Mouse (Mus musculus) ES-CJ7 (cell line): Measurements from ENCODE around the gene Mbnl2.
A peak's percentile ranks its signal among the peaks of the same experiment; 100 is the strongest.
"Not testable (repeated sequence)": the region's sequence is repeated elsewhere in the genome, so short reads cannot be mapped to it uniquely, and the experiment has no call there.

Experiments
- DNase-seq: peaks from one replicate; pipeline ENCODE4 v3.0.0; 2011; ENCODE audit warnings: low read depth, low spot score

Gene Mbnl2

DNA sequence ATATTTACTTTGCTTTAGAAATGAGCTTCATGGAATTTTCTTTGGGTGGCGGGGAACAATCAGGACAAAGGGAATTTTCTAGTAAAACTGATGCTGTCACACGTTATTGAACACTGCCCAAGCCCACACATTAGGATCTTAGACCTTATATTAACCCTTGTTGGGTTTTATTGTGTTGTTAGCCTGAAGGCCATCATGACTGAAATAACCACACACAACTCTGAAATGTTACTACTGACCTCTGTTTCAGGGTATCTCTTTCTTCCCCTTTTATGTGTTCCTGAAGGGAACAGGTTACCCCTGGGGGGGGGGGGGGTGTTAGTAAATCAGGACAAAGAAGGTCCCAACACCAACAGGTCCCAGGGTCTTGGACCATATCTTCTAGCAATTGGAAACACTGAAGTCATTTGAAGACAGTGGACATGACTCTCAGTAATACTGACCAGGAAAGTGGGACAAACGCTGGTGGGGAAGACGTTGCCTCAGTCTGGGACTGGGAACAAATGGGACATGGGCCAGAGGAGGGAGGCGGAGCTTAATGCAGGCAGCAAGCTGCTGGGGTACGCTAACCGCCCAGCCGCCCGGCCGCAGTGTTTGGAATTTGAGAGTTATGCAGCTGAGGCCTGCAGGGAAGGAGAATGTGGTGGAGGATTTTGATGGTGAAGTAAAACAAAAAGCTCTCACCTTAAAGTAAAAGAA, 80.4 kb downstream of the Mbnl2 start:
- peak; percentile 13 for DNase-seq

DNA sequence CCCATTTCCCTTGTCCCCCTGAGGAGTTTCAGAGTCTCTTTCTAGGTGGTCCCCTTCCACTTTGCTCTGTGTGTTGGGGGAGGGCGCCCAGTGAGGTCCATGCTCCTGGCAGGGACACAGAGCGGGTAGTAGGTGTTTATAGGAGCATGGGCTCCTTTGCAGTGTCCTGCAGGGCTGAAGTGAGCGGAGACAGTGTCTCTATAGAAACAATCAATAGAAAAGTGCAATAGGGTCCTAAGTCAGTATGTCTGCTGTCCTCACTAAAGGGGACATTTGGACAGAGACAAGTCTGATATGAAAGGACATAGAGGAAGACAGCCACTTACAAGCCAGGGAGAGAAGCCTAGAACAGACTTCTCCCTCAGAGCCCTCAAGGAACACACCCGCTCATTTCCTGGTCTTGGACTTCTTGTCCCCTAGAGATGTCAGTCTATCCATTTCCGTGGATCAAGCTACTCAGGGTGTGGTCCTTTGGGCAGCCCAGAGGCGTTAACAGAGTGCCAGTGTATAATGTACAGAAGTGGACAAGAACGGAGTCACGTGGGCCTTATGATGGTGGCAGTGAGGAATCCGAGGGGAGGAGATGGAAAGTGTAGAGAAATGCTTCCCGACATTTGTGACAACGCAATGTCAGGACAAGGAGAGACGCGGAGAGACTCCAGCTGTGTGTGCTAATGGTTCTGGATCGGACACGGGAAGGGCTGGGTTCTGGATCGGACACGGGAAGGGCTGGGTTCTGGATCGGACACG, 82.0 kb downstream of the Mbnl2 start:
- no peak for DNase-seq

GRCm38 (mm10) chr14:120359608-120360007, 84.1 kb downstream of the Mbnl2 start:
- not testable (repeated sequence) for DNase-seq

- no peak for DNase-seq
Observed at GRCm38 (mm10) chr14:120361121-120361520, 85.7 kb downstream of the Mbnl2 start.

DNA sequence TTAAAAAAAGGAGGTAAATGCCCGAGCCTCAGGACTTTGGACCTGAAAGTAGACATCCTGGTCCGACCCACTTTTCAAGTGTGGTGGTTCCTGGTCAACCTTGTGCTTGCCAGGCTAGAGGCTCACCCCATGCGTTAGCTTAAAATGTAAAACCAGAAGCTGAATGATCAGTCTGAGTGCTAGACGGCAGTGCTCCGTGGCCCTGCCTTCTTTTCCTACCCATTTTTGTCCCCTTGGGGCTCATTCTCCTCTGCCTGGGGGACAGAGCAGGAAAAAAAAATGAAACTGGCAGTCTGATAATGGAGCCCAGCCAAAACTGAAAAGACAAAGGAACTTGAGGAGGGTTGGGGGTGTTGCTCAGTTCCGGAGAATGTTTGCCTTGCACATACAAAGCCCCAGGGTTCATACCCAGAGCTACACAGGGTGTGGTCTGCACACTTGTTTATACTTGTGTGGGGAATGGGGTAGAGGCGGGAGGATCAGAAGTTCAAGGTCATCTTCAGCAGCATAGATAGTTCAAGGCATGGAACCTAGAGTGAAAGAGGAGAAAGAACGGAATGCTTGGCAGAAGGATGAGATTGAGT, 87.0 kb downstream of the Mbnl2 start:
- DNase-seq, result peak; percentile 68

DNA sequence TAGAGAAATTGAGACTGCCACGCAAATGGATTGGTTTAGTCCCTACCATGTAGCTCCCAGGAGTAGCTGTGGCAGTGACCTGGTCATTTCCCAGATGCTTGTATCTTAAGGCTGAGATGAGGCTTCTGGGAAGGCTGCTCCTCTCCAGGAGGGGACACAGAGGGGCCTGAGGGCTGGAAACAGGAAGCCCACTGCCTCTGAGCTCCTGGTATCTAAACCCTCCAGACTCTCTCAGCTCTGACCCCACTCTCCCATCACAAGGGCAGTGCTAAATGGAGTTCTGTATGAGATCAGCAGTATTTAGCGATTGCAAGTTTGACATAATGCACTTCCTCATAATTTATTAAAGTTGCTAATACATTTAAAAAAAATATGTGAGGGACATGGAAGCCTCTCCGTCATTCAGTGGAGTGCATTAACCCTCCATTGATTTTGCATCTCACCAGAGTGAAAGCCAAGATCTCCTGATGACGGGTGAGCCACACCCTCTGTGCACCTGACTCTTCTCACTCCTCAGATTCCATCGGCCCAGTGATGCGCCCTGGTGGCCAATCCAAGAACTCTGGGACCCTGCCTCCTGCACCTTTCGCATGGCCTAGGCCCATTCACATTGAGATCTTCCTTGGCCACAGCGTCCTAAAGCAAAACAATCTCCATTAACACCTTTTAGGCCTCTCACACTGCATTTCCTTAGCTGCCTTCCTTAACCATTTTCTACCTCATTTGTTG, 87.8 kb downstream of the Mbnl2 start:
- peak; percentile 84 for DNase-seq

GRCm38 (mm10) chr14:120365088-120365487, 89.6 kb downstream of the Mbnl2 start:
- no peak for DNase-seq

- no peak for DNase-seq
Observed at GRCm38 (mm10) chr14:120366962-120367361, 91.5 kb downstream of the Mbnl2 start.

GRCm38 (mm10) chr14:120367589-120367988, 92.1 kb downstream of the Mbnl2 start:
- DNase-seq, result no peak

DNA sequence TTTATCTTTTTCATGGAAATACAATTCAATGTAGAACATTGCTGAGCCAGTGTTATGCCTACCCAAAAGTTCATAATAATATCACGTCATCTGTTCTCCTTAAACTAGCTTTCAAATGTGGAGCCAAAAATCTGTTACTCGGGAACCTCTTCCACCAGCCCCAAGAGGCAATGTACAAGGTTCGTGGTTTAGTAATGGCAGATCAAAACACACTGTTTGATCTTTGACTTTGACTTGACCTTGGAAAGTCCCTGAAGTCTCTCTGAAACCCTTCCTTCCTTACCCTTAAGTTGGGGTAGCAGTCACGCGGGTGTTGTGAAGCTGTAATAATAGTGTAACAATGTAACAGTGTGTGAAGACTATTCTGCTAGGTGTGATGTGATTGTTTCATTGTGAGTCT, 93.0 kb downstream of the Mbnl2 start:
- no peak for DNase-seq

- no peak for DNase-seq
Observed at GRCm38 (mm10) chr14:120368914-120369391, 93.5 kb downstream of the Mbnl2 start.

DNA sequence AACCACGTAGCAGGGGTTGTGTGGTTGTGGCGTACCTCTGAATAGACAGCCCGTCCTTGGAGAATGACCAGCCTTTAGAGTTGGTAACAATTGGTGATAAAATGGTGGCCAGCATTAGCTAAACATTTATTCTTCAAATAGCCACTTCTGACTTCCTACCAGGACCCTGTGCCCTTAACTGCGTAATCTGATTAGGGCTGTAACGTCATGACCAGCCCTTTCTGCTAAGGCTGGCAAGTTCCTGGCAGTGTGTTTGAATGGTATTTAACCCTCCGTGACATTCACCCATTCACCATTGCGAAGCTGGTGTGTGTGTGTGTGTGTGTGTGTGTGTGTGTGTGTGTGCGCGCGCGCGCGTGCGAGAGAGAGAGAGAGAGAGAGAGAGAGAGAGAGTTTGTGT, 94.6 kb downstream of the Mbnl2 start:
- no peak for DNase-seq

DNA sequence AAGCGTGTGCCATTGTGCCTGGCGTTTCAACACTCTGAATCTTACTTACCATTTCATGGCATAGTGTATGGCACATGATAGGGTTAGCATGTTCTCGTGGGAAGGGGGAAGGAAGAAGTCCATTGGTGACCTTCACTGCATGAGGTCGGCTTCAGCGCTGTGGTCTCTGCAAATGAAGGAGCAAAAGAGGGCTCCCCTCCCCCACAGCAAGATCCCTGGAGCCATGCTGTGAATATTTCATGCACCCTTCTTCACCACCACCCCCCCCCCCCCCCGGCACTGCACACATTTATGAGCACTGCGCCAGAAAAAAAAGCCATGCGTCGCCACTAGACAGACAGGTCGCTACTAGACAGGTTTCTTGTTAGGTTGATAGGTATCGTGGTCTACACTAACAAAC, 95.2 kb downstream of the Mbnl2 start:
- DNase-seq, result no peak

GRCm38 (mm10) chr14:120371174-120371573, 95.7 kb downstream of the Mbnl2 start:
- no peak for DNase-seq

- DNase-seq, result no peak
Observed at GRCm38 (mm10) chr14:120373026-120374024, 97.9 kb downstream of the Mbnl2 start.

- no peak for DNase-seq
Observed at GRCm38 (mm10) chr14:120374786-120375185, 99.3 kb downstream of the Mbnl2 start.

- no peak for DNase-seq
Observed at GRCm38 (mm10) chr14:120377192-120377591, 101.7 kb downstream of the Mbnl2 start.

- DNase-seq, result no peak
Observed at GRCm38 (mm10) chr14:120378002-120378401, 102.5 kb downstream of the Mbnl2 start.

- no peak for DNase-seq
Observed at GRCm38 (mm10) chr14:120379716-120380115, 104.2 kb downstream of the Mbnl2 start.

GRCm38 (mm10) chr14:120381378-120382134, 106.1 kb downstream of the Mbnl2 start:
- no peak for DNase-seq
